Mouse (Mus musculus) midbrain, embryonic 13.5 days (tissue): ENCODE data around the gene Slc7a15. TPM values are rescaled to one million over a fixed set of nuclear protein-coding genes. Genes with fewer than 3 reads are reported as not detected.
"Not testable (repeated sequence)": the region's sequence is repeated elsewhere in the genome, so short reads cannot be mapped to it uniquely, and the experiment has no call there.

Experiments
- ATAC-seq: fragments of 200-750 bp; cut with Nextera tagmentation; 2 replicates; pipeline ENCODE4 v1.8.0; 2017; ENCODE audit warnings: mild to moderate bottlenecking, moderate TSS enrichment, moderate library complexity
- H3K27ac ChIP-seq: fragments of 300-500 bp; sonication (generic); 2 replicates; pipeline ENCODE4 v1.5.1; 2015; ENCODE audit warnings: inconsistent platforms, mild to moderate bottlenecking, moderate library complexity
- H3K27me3 ChIP-seq: fragments of 300-500 bp; sonication (generic); 2 replicates; pipeline ENCODE4 v1.6.1; 2015; ENCODE audit warnings: mild to moderate bottlenecking, inconsistent platforms
- H3K36me3 ChIP-seq: fragments of 300-500 bp; sonication (generic); 2 replicates; pipeline ENCODE4 v1.6.1; 2015; ENCODE audit warnings: mild to moderate bottlenecking, inconsistent platforms
- H3K4me1 ChIP-seq: fragments of 300-500 bp; sonication (generic); replicated peaks from 2 replicates; pipeline ENCODE4 v1.6.1; 2015; ENCODE audit warnings: inconsistent platforms
- H3K4me2 ChIP-seq: fragments of 300-500 bp; sonication (generic); replicated peaks from 2 replicates; pipeline ENCODE4 v1.6.1; 2015; ENCODE audit warnings: moderate library complexity, mild to moderate bottlenecking, inconsistent platforms
- H3K4me3 ChIP-seq: fragments of 300-500 bp; sonication (generic); replicated peaks from 2 replicates; pipeline ENCODE4 v1.5.1; 2015; ENCODE audit warnings: mild to moderate bottlenecking, inconsistent platforms
- H3K9ac ChIP-seq: fragments of 300-500 bp; sonication (generic); replicated peaks from 2 replicates; pipeline ENCODE4 v1.6.1; 2015; ENCODE audit warnings: mild to moderate bottlenecking, inconsistent platforms
- H3K9me3 ChIP-seq: fragments of 300-500 bp; sonication (generic); 2 replicates; pipeline ENCODE4 v1.6.1; 2016; ENCODE audit warnings: mild to moderate bottlenecking, inconsistent platforms
- WGBS: fragments of 180-500 bp; shearing (Covaris S2); methylation state at CpG from one replicate; pipeline ENCODE4 v1.1.7; 2015; 5-methylcytosine and 5-hydroxymethylcytosine counted together
- polyA plus RNA-seq: library from polyadenylated mRNA; unstranded; fragments of >200 nt; fragmentation: Nextera tagmentation; extraction: Ambion mirVana; gene quantifications from 2 replicates; pipeline ENCODE4 v1.2.1, GENCODE M21; 2015

Slc7a15 gene
- not detected in 2 replicates for polyA plus RNA-seq

- ATAC-seq, result not testable (repeated sequence)
Measured at GRCm38 (mm10) chr12:8598966-8599365, at the start of gene Slc7a15. TSS of gene Slc7a15 (minus strand) at chr12:8599066.

GRCm38 (mm10) chr12:8648211-8648610, 49.3 kb upstream of the Slc7a15 start:
- not testable (repeated sequence) for H3K27me3 ChIP-seq, H3K4me1 ChIP-seq, H3K27ac ChIP-seq, H3K4me3 ChIP-seq, H3K9ac ChIP-seq, H3K36me3 ChIP-seq, H3K4me2 ChIP-seq, ATAC-seq, H3K9me3 ChIP-seq
- 75% methylated on average over 8 of the region's 8 CpGs for WGBS

More at GRCm38 (mm10) chr12:8598966-8599365, at the start of gene Slc7a15:
- not testable (repeated sequence) for H3K4me2 ChIP-seq, H3K4me3 ChIP-seq, H3K27me3 ChIP-seq, H3K9ac ChIP-seq, H3K9me3 ChIP-seq, H3K4me1 ChIP-seq, H3K27ac ChIP-seq, H3K36me3 ChIP-seq
- WGBS, result 98% methylated on average over 7 of the region's 7 CpGs

- Histone ChIP-seq H3K27me3 (no peaks in the 10 kb centered on the region), H3K36me3 (no peaks in the 10 kb centered on the region), H3K9me3 (no peaks in the 10 kb centered on the region), H3K4me1 (peaks cover 5% of the 10 kb centered on the region; the same call in 1 of the 2 replicates), H3K27ac (peak overlapping the region; percentile 71), H3K4me2 (peak overlapping the region; percentile 54), H3K9ac (peak overlapping the region; percentile 86), H3K4me3 (peak overlapping the region; percentile 79)
- 5% methylated on average over 10 of the region's 10 CpGs for whole genome bisulfite sequencing
- ATAC-seq, result peak; percentile 65
Measured at GRCm38 (mm10) chr12:8641425-8641735, 42.5 kb upstream of the Slc7a15 start.

- Histone ChIP-seq H3K4me2 (peak overlapping the region; percentile 61), H3K4me1 (peaks cover 5% of the 10 kb centered on the region; the same call in 1 of the 2 replicates), H3K36me3 (no peaks in the 10 kb centered on the region), H3K27me3 (no peaks in the 10 kb centered on the region), H3K9ac (peak overlapping the region; percentile 86), H3K4me3 (peak overlapping the region; percentile 79), H3K27ac (peak overlapping the region; percentile 90), H3K9me3 (no peaks in the 10 kb centered on the region)
- peak; percentile 99 for ATAC-seq
- WGBS, result under 1% methylated on average over 46 of the region's 47 CpGs
Measured at GRCm38 (mm10) chr12:8640711-8641424, 42.0 kb upstream of the Slc7a15 start.

- H3K9ac ChIP-seq, result peak overlapping the region; percentile 55; the same call in 1 of the 2 replicates
- ATAC-seq, result peak; percentile 40; the same call in 1 of the 2 replicates
- not testable (repeated sequence) for H3K4me1 ChIP-seq
Measured at GRCm38 (mm10) chr12:8640186-8640585, 41.3 kb upstream of the Slc7a15 start.

GRCm38 (mm10) chr12:8638411-8639087, 39.7 kb upstream of the Slc7a15 start:
- H3K27ac ChIP-seq, H3K4me1 ChIP-seq, H3K9ac ChIP-seq, H3K36me3 ChIP-seq, H3K4me3 ChIP-seq, ATAC-seq, H3K9me3 ChIP-seq, H3K4me2 ChIP-seq, H3K27me3 ChIP-seq: not testable (repeated sequence)
- WGBS, result 78% methylated on average over 10 of the region's 10 CpGs

More at GRCm38 (mm10) chr12:8640186-8640585, 41.3 kb upstream of the Slc7a15 start:
- peak overlapping the region; percentile 61 for H3K4me2 ChIP-seq
- H3K9me3 ChIP-seq, H3K27me3 ChIP-seq, H3K27ac ChIP-seq, H3K36me3 ChIP-seq: not testable (repeated sequence)
- H3K4me3 ChIP-seq, result peak overlapping the region; percentile 79
- WGBS, result 5% methylated on average over 2 of the region's 2 CpGs

GRCm38 (mm10) chr12:8636945-8637344, 38.1 kb upstream of the Slc7a15 start:
- H3K9ac ChIP-seq, result no peak overlapping the region
- no peak for ATAC-seq
- no peaks in the 10 kb centered on the region for H3K36me3 ChIP-seq
- 97% methylated on average over 14 of the region's 14 CpGs for WGBS
- H3K4me2 ChIP-seq, result no peak overlapping the region
- H3K4me3 ChIP-seq, result no peak overlapping the region
- no peak overlapping the region for H3K27ac ChIP-seq
- no peaks in the 10 kb centered on the region for H3K9me3 ChIP-seq
- peaks cover 5% of the 10 kb centered on the region; the same call in 1 of the 2 replicates for H3K4me1 ChIP-seq
- no peaks in the 10 kb centered on the region for H3K27me3 ChIP-seq

- Histone ChIP-seq H3K36me3 (no peaks in the 10 kb centered on the region), H3K4me3 (no peak overlapping the region), H3K9ac (no peak overlapping the region), H3K4me2 (no peak overlapping the region), H3K27me3 (no peaks in the 10 kb centered on the region), H3K9me3 (no peaks in the 10 kb centered on the region), H3K27ac (no peak overlapping the region), H3K4me1 (peaks cover 5% of the 10 kb centered on the region; the same call in 1 of the 2 replicates)
- no peak for ATAC-seq
- 98% methylated on average over 4 of the region's 4 CpGs for WGBS
Measured at GRCm38 (mm10) chr12:8635546-8635945, 36.7 kb upstream of the Slc7a15 start.

- ATAC-seq, result no peak
Measured at GRCm38 (mm10) chr12:8634306-8634705, 35.4 kb upstream of the Slc7a15 start.

GRCm38 (mm10) chr12:8632737-8633365, 34.0 kb upstream of the Slc7a15 start:
- Histone ChIP-seq H3K4me2 (no peak overlapping the region), H3K36me3 (no peaks in the 10 kb centered on the region), H3K27ac (no peak overlapping the region), H3K27me3 (no peaks in the 10 kb centered on the region), H3K9ac (no peak overlapping the region), H3K4me3 (no peak overlapping the region), H3K9me3 (no peaks in the 10 kb centered on the region), H3K4me1 (no peaks in the 10 kb centered on the region)
- WGBS, result 87% methylated on average over 2 of the region's 2 CpGs
- ATAC-seq, result no peak

More at GRCm38 (mm10) chr12:8634306-8634705, 35.4 kb upstream of the Slc7a15 start:
- no peak overlapping the region for H3K4me2 ChIP-seq
- no peaks in the 10 kb centered on the region for H3K27me3 ChIP-seq
- 97% methylated on average over 1 of the region's 1 CpGs for WGBS
- no peaks in the 10 kb centered on the region for H3K4me1 ChIP-seq
- no peak overlapping the region for H3K4me3 ChIP-seq
- H3K27ac ChIP-seq, result no peak overlapping the region
- no peaks in the 10 kb centered on the region for H3K36me3 ChIP-seq
- H3K9me3 ChIP-seq, result no peaks in the 10 kb centered on the region
- no peak overlapping the region for H3K9ac ChIP-seq

- Histone ChIP-seq H3K4me1 (no peaks in the 10 kb centered on the region), H3K4me2 (no peak overlapping the region), H3K36me3 (no peaks in the 10 kb centered on the region), H3K27me3 (no peaks in the 10 kb centered on the region), H3K4me3 (no peak overlapping the region), H3K9me3 (no peaks in the 10 kb centered on the region), H3K9ac (no peak overlapping the region), H3K27ac (no peak overlapping the region)
- WGBS, result 87% methylated on average over 1 of the region's 1 CpGs
- no peak for ATAC-seq
Measured at GRCm38 (mm10) chr12:8631691-8632090, 32.8 kb upstream of the Slc7a15 start.

GRCm38 (mm10) chr12:8629537-8629936, 30.7 kb upstream of the Slc7a15 start:
- ATAC-seq, result 0 out of 2 replicates have a peak, but pooled peaks have one; percentile 17

More at GRCm38 (mm10) chr12:8629537-8629936, 30.7 kb upstream of the Slc7a15 start:
- Histone ChIP-seq H3K4me1 (no peaks in the 10 kb centered on the region), H3K27ac (no peak overlapping the region), H3K27me3 (no peaks in the 10 kb centered on the region), H3K9ac (no peak overlapping the region), H3K4me3 (no peak overlapping the region), H3K4me2 (no peak overlapping the region), H3K36me3 (no peaks in the 10 kb centered on the region), H3K9me3 (no peaks in the 10 kb centered on the region)
- 93% methylated on average over 6 of the region's 6 CpGs for WGBS
